Mouse (Mus musculus): ENCODE measurements around the gene H2-T22. TPM values are rescaled to one million over a fixed set of nuclear protein-coding genes. Genes with fewer than 3 reads are reported as not detected.
"Not testable (repeated sequence)": the region's sequence is repeated elsewhere in the genome, so short reads cannot be mapped to it uniquely, and the experiment has no call there.

H2-T22 gene
- polyA plus RNA-seq, 1 experiment from 2014 or later, result 8.9 TPM

DNA sequence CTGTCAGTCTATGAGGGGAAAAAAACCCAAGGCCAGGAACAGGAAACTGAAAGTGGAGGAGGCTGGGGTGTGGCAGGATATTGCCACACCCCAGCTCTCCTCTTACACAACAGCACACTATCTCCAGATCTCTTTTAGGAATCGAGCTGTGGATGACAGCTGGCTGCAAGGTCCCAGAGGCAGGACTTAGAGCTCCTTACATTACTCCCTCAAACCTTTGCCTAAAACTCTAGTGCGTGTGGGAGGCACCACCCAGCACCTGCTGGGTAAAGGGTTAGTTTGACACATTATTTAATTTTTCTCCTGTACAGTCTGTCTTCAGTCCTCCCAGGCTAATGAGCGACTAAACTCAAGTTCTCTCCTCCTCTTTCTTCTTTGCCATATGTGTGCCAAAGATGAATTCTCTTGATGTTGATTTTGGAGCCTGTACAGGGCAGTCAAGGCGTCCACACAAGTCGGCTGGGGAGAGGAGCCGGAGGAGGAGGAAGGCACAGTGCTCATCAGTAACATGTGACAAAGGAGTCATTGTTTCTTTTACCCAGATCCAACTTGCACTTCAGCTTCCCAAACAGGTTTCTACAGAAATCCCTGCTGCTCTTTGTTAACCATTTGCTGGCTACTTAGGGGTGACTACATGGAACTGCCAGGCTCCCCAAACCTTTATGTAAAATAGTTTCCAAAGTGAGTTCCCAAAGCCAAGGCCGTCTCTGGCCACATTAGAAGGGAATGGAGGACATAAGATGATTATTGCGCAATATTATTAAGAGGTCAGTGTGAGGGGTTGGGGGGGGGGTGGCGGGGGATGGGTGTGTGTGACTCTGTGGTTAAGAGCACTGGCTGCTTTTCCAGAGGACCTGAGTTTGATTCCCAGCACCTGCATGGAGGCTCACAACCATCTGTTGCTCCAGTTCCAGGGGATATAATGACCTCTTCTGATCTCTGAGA is 18.6 kb downstream of the H2-T22 start:
- whole genome bisulfite sequencing, result 70% methylated on average over 9 of the region's 9 CpGs
- no peak overlapping the region for H3K27ac ChIP-seq
- no peak overlapping the region for H3K4me3 ChIP-seq
- H3K9me3 ChIP-seq, result no peaks in the 10 kb centered on the region; the same call in 1 of the 2 replicates
- H3K36me3 ChIP-seq, result no peaks in the 10 kb centered on the region
- DNase-seq (ENCODE audit: low spot score), result no peak
- no peaks in the 10 kb centered on the region for H3K27me3 ChIP-seq (ENCODE audit: insufficient read depth, poor library complexity, severe bottlenecking)
- peaks cover 25% of the 10 kb centered on the region for H3K4me1 ChIP-seq (replicated peaks)

DNA sequence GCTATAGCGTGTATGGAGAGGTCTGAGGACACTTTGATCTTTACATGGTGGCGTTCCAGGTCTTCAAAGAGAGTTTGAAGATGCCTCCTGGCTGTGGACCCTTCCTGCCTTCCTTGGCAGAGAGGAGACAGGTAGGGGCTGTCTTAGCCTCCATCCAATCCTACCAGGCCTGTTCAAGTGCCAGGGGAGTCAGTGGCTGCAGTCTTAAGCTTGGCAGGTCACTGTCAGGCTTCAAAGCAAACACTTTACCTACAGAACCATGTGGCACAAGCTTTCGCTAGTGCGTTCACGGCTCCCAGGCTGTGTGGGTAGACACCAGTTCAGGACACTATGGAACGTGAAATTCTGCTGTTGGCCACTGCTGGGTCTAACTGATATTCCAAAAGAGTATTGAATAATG is 19.6 kb downstream of the H2-T22 start:
- Histone ChIP-seq H3K4me1 (replicated peaks) (peaks cover 25% of the 10 kb centered on the region), H3K27ac (no peak overlapping the region), H3K4me3 (no peak overlapping the region), H3K9me3 (no peaks in the 10 kb centered on the region; the same call in 1 of the 2 replicates), H3K36me3 (no peaks in the 10 kb centered on the region), H3K27me3 (ENCODE audit: insufficient read depth, poor library complexity, severe bottlenecking) (no peaks in the 10 kb centered on the region)
- DNase-seq (ENCODE audit: low spot score), result no peak
- WGBS, result 92% methylated on average over 6 of the region's 6 CpGs

DNA sequence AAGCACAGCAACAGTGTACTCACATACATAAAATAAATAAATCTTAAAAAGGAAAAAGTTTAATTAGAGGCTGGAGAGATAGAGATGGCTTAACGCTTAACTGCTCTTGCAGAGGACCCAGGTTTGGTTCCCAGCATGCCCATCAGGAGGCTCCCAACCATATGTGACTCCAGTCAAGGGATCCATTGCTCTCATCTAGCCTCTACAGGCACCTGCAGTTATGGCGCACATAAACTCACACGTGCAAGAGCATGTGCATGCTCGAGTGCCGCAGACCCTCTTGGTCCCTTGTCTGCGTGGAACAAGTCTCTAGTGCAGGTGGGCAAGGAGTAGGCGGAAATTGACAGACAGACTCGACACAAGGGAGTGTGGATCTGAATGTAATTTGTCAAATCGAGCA is 20.4 kb downstream of the H2-T22 start:
- WGBS, result 93% methylated on average over 9 of the region's 9 CpGs
- no peaks in the 10 kb centered on the region; the same call in 1 of the 2 replicates for H3K9me3 ChIP-seq
- no peaks in the 10 kb centered on the region for H3K36me3 ChIP-seq
- no peak for DNase-seq (ENCODE audit: low spot score)
- no peak overlapping the region for H3K4me3 ChIP-seq
- no peak overlapping the region for H3K27ac ChIP-seq
- H3K4me1 ChIP-seq (replicated peaks), result peaks cover 25% of the 10 kb centered on the region
- H3K27me3 ChIP-seq (ENCODE audit: insufficient read depth, poor library complexity, severe bottlenecking), result no peaks in the 10 kb centered on the region

DNA sequence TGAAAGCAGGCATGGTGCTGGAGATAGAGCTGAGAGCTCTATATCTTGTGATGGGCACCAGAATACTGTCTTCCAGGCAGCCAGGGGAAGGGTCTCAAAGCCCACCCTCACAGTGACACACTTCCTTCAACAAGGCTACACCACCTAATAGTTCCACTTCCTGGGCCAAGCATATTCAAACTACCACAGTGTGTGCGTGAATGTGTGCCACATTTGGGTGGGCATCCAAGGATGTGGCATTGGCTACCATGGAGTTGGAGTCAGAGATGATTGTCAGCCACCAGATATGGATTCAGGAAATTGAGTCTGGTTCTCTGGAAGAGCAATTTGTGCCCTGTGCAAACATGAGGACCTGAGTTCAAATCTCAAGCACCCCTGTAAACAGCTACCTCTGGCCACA is 21.2 kb downstream of the H2-T22 start:
- DNase-seq (ENCODE audit: low spot score), result no peak
- Histone ChIP-seq H3K36me3 (no peaks in the 10 kb centered on the region), H3K27me3 (ENCODE audit: insufficient read depth, poor library complexity, severe bottlenecking) (no peaks in the 10 kb centered on the region), H3K4me1 (replicated peaks) (peaks cover 24% of the 10 kb centered on the region), H3K27ac (no peak overlapping the region), H3K4me3 (no peak overlapping the region), H3K9me3 (no peaks in the 10 kb centered on the region; the same call in 1 of the 2 replicates)
- WGBS, result 98% methylated on average over 1 of the region's 1 CpGs

DNA sequence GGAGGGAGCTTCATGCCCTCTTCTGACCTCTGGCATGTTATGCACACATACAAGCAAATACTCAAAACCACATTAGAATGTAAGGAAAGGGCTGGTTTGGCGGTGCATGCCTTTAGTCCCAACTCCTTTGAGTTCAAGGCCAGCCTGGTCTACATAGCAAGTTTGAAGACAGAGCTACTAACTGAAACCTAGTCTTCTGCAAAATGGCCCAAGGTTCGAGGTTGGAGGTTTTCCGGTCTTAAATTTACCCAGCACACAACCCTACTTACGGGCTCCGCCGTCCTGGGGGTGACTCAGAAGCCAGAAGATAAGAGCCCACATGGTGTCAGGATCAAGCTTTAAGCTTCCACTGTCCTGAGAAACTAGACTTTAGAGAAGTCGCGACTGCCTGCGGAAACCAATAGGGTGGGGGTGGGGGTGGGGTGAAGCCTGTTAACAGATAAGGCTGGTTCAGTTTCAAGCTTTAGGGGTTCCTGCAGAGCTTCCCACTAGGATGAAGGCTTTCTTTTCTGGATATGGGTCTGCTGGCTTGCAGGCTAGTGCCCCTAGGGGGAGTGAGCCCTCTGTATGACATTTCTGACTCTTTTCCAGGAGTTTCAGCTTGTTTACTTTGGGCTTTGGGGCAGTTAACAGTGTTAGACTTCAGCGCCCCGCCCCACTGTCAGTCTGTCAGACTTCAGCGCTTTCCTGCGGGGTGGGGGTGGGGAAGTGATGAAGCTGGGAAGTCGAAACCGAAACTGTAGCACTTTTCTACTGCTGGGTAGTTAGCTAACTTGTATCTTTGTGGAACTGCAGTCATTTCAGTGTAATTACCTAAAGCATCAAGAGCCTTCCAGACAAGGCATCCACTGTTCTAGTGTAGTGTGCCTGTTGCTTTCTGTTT is 22.1 kb downstream of the H2-T22 start, which contains the start of gene H2-T24:
TSS of gene H2-T24 (minus strand) at position 370 of the 883 bp plus-strand sequence.
- Histone ChIP-seq H3K27ac (0 out of 2 replicates have a peak within 1 kb of the TSS, but pooled peaks have one; percentile 16), H3K4me3 (peak within 1 kb of the TSS; percentile 11), H3K27me3 (ENCODE audit: insufficient read depth, poor library complexity, severe bottlenecking) (no peaks in the 10 kb centered on the region), H3K9me3 (peaks cover 3% of the 10 kb centered on the region; the same call in 1 of the 2 replicates), H3K4me1 (replicated peaks) (peaks cover 19% of the 10 kb centered on the region), H3K36me3 (peaks cover 5% of the 10 kb centered on the region; the same call in 1 of the 2 replicates)
- WGBS, result 44% methylated on average over 15 of the region's 15 CpGs
- peak; percentile 39 for DNase-seq (ENCODE audit: low spot score)

DNA sequence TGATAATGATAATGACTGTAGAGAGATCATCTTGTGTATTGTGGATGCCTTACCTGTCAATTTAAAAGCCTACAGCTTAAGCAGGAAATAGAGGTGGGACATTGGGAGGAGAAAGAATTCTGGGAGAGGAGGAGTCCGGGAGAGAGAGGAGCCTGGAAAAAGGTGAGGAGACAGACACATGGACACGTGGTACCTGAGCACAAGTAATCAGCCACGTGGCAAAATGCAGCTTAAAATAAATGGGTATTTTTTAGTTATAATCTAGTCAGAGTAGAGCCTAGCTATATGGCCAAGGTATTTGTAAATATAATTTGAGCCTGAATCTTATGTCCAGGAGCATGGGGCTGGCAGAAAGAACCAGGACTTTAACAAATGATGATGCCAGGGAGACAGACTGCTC is 23.0 kb downstream of the H2-T22 start:
- H3K27me3 ChIP-seq (ENCODE audit: insufficient read depth, poor library complexity, severe bottlenecking), result no peaks in the 10 kb centered on the region
- no peak for DNase-seq (ENCODE audit: low spot score)
- peaks cover 14% of the 10 kb centered on the region for H3K36me3 ChIP-seq
- H3K4me3 ChIP-seq, result no peak overlapping the region
- 70% methylated on average over 3 of the region's 3 CpGs for WGBS
- H3K9me3 ChIP-seq, result peaks cover 3% of the 10 kb centered on the region; the same call in 1 of the 2 replicates
- H3K4me1 ChIP-seq (replicated peaks), result peaks cover 15% of the 10 kb centered on the region
- H3K27ac ChIP-seq, result no peak overlapping the region

DNA sequence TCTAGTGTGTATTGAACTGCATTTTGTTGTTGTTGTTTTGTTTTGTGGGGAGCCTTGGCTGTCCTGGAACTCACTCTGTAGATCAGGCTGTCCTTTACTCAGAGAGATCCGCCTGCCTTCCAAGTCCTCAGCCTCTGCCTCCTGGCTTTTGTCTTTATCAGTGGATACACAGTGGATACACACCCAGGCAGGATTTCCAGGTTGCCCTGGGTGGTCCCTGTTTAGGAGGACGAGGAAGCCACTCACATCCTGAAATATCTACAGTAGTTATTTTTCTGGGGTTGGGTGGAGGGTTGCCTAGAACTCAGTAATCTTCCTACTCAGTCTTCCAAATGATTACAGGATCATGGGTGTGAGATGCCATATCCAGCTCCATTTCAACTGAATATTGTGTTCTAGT is 23.6 kb downstream of the H2-T22 start:
- Histone ChIP-seq H3K27me3 (ENCODE audit: insufficient read depth, poor library complexity, severe bottlenecking) (no peaks in the 10 kb centered on the region), H3K36me3 (peaks cover 20% of the 10 kb centered on the region), H3K4me1 (replicated peaks) (peaks cover 15% of the 10 kb centered on the region), H3K9me3 (peaks cover 7% of the 10 kb centered on the region; the same call in 1 of the 2 replicates), H3K4me3 (no peak overlapping the region), H3K27ac (no peak overlapping the region)
- no peak for DNase-seq (ENCODE audit: low spot score)
- 70% methylated on average over 2 of the region's 2 CpGs for WGBS

DNA sequence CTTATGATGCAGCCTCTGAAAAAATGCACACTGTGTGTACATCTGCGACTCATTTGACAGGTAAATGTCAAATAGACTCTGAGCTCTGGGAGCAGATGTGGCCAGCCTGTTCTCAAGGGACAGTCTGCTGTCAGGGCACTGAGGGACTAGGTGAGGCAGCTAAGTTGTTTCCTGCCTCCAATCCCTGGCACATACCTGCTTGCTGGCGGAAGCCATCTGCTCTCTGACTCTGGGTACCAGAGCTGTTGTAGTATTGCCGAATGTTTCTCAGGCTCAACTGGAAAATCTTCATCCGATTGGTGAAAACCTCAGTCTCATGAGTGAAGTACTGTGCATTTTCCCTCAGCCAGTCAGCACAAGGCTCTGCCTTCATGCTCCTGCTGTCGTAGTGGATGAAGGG is 25.5 kb downstream of the H2-T22 start:
- Histone ChIP-seq H3K4me3 (no peak overlapping the region), H3K36me3 (peaks cover 20% of the 10 kb centered on the region), H3K4me1 (replicated peaks) (peaks cover 15% of the 10 kb centered on the region), H3K9me3 (peaks cover 7% of the 10 kb centered on the region; the same call in 1 of the 2 replicates), H3K27me3 (ENCODE audit: insufficient read depth, poor library complexity, severe bottlenecking) (no peaks in the 10 kb centered on the region), H3K27ac (no peak overlapping the region)
- no peak for DNase-seq (ENCODE audit: low spot score)
- 90% methylated on average over 5 of the region's 5 CpGs for WGBS

DNA sequence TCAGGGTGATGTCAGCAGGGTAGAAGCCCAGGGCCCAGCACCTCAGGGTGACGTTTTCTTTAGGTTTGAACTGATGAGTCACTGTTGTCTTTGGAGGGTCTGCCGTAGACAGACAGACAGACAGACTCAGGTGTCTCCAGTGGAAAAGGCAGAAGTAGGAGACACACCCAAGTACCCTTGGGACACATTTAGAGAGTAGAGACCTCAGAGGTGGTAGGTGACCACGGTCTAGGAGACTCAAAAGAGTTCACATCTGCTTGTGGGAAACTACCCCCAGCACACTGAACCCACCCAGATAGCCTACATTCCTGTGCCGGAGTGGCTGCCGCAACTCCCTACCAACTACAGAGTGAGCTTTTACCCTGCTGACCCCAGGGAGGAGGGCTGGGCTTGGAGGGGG is 27.6 kb downstream of the H2-T22 start:
- Histone ChIP-seq H3K4me1 (replicated peaks) (peaks cover 1% of the 10 kb centered on the region; the same call in 1 of the 2 replicates), H3K27me3 (ENCODE audit: insufficient read depth, poor library complexity, severe bottlenecking) (no peaks in the 10 kb centered on the region), H3K27ac (no peak overlapping the region), H3K36me3 (peaks cover 20% of the 10 kb centered on the region), H3K9me3 (0 out of 2 replicates have a peak, but pooled peaks cover 7% of the 10 kb centered on the region), H3K4me3 (no peak overlapping the region)
- no peak for DNase-seq (ENCODE audit: low spot score)
- WGBS, result 93% methylated on average over 5 of the region's 5 CpGs

DNA sequence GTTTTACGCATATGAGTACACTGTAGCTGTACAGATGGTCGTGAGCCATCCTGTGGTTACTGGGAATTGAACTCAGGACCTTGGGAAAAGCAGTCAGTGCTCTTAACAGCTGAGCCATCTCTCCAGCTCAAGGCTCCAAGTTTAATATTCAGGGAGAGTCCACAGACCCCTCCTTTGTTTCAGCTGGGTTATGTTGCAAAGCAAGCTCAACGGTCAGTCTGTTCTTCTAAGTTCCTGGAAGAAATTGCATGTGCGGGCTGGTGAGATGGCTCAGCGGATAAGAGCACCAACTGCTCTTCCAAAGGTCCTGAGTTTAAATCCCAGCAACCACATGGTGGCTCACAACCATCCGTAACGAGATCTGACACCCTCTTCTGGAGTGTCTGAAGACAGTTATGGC is 38.1 kb downstream of the H2-T22 start:
- H3K4me3 ChIP-seq; H3K4me1 ChIP-seq (replicated peaks); H3K27me3 ChIP-seq (ENCODE audit: insufficient read depth, poor library complexity, severe bottlenecking); DNase-seq (ENCODE audit: low spot score); H3K27ac ChIP-seq: not testable (repeated sequence)
- Histone ChIP-seq H3K36me3 (peaks cover 20% of the 10 kb centered on the region), H3K9me3 (peaks cover 18% of the 10 kb centered on the region; the same call in 1 of the 2 replicates)
- 98% methylated on average over 7 of the region's 7 CpGs for WGBS

DNA sequence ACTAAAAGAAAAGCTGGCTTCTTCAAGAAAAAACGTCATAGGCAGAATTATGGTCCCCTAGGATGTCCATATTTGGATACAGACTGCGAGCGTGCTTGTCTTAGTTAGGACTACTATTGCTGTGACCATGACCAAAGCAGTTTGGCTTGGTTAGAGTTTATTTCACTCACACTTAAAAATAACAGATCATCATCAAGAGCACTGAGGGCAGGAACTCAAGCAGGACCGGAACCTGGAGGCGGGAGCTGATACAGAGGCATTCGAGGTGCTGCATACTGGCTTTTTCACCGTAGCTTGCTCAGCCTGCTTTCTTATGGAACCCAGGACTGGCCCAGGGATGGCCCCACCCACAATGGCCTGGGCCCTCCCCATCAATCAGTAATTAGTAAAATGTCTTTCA is 39.2 kb downstream of the H2-T22 start:
- no peak overlapping the region for H3K4me3 ChIP-seq
- H3K27ac ChIP-seq, result no peak overlapping the region
- no peaks in the 10 kb centered on the region for H3K4me1 ChIP-seq (replicated peaks)
- WGBS, result 93% methylated on average over 7 of the region's 7 CpGs
- peaks cover 18% of the 10 kb centered on the region; the same call in 1 of the 2 replicates for H3K9me3 ChIP-seq
- no peak for DNase-seq (ENCODE audit: low spot score)
- no peaks in the 10 kb centered on the region for H3K27me3 ChIP-seq (ENCODE audit: insufficient read depth, poor library complexity, severe bottlenecking)
- H3K36me3 ChIP-seq, result peaks cover 20% of the 10 kb centered on the region

DNA sequence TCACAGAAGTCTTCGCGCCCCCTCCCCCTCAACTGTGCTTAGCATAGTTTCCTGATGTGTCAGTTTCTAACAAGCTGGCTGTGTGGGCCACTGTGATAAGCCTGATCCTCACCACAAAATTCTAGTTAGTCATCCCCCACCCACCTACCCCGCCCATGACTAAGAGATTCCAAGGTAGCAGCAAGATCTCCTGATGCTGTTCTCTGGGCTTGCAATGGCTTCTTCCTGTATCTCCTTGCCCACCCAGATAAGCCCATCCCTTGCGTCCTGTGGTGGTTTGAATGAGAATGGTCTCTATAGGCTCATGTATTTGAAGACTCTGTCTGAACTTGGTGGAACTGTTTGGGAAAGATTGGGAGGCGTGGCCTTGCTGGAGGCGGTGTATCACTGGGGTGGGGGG is 40.6 kb downstream of the H2-T22 start:
- WGBS, result 95% methylated on average over 6 of the region's 6 CpGs
- Histone ChIP-seq H3K4me1 (replicated peaks) (peaks cover 3% of the 10 kb centered on the region; the same call in 1 of the 2 replicates), H3K4me3 (no peak overlapping the region)

More for the DNA sequence above, 40.6 kb downstream of the H2-T22 start:
- no peak overlapping the region; the same call in 1 of the 2 replicates for H3K27ac ChIP-seq
- H3K27me3 ChIP-seq (ENCODE audit: insufficient read depth, poor library complexity, severe bottlenecking), result no peaks in the 10 kb centered on the region
- peaks cover 19% of the 10 kb centered on the region for H3K36me3 ChIP-seq
- peaks cover 18% of the 10 kb centered on the region; the same call in 1 of the 2 replicates for H3K9me3 ChIP-seq
- no peak for DNase-seq (ENCODE audit: low spot score)

Measured in hindbrain, embryonic 10.5 days (tissue).